Mouse (Mus musculus) retina, postnatal 7 days (tissue): Measurements from ENCODE around the gene I0C0044D17Rik.

ENCODE experiments used
- DNase-seq: peaks from one replicate; pipeline ENCODE4 v3.0.0-alpha.2; 2012; ENCODE audit warnings: low read depth, low spot score

Gene I0C0044D17Rik

DNA sequence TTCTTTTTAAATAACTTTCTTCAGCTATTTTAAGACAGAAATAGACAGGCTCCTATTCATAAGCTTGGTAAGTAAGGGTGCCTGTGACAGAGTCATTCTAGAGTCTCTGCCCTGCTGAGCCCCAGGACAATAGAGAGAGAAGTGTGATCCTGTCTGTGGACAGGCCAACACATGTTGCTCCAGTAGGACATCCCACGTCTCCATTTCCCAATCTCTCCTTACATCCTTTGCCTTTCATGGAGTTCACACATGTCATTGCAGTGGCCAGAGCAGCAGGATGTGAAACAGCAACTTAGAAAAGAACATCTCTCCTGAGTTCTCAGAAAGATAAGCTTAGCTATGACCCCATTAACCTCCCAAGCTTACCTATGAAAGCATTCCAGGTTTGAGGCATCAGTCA lies 8.1 kb upstream of the I0C0044D17Rik start:
- DNase-seq = no peak

DNA sequence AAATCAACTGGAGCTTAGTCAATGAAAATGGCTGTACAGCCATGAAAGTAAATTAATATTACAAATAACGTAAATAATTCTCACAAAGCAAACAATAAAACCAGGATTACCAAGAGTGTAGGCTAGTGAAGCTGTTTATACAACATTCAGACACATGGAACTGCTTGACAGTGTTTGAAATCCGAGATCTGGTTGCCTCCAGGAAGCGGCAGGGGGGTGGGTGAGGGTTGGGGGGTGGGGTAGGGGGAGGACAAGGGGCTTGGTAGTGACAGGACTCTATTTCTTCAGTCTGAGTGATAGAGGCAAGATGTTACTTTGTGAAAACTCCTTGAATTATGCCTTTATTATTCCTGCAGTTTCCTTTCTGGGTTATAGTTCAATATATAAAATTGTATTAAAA lies 3.1 kb upstream of the I0C0044D17Rik start:
- DNase-seq = no peak

DNA sequence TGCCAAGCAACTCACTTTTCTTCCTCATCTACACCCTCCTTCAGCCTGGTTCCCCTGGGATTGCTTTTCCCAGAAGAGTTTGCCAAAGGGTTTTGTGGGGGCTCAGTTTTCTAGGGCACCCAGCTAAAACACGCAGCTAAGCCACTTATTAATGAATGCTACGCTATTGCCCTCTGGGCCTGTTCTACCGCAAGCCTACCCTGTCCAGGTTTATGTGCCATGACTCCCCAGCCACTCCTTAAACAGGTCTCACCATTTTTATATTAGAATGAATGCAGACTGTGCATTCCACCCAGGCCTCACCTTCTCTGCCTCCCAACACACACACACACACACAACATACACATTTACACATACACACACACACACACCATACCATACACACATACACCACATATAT lies 593 bp downstream of the I0C0044D17Rik start:
- DNase-seq = no peak

DNA sequence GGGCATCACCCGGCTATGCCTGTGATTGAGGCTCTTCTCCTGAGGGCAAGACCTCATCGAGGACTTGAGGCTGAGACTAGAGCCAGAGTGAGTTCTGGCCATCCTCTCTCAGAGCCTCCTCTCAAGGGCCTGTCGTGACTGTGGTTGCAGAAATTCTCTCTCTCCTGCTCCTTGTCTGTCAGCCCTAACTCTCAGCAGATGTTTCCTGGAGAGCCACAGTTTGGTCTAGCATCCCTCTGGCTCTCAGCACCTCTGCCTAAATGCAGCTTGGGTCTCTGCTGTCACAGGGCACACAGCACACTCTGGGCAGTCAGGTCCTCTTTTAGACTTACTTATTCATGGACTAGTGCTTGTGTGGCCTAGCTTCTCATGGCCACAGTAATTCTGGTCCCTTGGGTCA lies 1.2 kb downstream of the I0C0044D17Rik start:
- DNase-seq = no peak

DNA sequence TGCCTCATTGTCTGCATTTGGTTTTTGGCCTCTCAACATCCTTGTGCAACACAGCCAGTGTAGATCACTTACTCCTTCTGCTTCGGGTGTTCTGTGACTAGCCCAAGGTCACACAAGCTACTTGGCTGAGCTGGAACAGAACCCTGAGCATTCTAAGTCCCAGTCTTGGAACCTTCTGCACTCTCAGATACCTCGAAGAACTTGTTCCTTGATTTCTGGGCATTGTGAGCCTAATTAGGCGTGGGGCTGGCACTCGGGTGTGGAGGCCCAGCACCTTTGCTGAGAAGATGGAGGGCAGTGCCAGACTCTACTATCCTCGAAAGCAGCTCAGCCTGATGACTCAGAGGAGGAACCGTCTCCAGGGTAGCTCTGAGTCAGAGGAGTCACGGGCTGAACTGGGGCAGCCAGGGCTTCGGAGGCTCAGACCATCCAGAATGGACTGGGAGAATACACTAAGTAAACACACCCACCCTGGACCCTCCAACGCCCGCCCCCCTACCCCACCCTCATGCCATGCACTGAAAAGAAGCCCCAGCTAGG lies 4.4 kb downstream of the I0C0044D17Rik start:
- no peak for DNase-seq

DNA sequence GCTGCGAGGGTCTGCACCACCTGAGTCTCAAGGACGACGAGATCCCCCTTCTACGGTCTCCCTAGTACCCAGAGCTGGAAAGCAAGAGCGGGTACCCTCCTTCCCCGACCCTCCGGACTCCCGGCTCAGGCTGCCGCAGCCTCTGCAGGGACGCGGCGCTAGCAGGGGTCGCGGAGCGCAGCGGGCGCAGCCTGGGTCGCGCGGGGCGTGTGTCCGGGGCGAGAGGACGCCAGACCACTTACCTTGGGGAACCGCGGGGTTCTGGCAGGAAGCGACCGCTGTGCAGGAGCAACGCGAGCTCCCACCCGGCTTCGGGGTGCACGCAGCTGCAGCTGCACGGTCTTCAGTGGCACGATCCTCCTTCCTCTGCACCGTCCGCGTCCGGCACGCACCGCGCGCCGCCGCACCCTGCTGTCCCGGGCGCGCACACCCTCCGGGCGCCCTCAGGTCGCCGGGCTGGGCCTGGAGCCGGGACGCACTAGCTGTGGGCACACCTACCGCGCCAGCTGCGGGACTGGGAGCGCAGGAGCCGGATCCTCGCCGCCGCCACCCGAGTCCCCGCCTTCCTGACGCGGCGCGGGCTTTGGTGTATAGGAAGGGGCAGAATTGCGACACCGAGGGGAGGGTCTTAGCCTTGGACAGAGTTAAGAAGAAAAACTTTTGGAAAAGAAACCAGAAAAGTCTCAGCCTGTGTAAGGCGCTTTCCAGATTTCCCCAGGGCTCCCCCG lies 6.3 kb downstream of the I0C0044D17Rik start, which contains the start of gene Kank4:
Kank4 (minus strand) TSS at position 354 of the 728 bp plus-strand sequence.
- no peak for DNase-seq

DNA sequence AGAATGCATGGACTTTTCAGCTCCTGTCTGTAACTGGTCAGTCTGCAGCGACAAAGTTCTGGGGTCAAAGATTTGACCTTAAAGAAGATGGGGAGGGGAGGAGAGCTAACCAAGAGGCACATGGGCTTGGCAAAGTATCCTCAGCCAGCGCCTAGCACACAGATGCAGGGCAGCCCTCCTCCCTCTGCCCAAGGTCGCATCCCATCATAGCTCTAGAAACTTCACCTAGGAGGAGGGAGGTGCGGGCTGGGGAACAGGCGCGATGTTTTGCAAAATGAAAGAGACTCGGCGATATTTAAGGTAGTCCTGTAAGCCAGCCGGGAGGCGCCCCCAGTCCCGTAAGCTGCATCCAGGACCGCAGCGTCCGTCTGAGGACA lies 6.8 kb downstream of the I0C0044D17Rik start:
- DNase-seq = no peak

DNA sequence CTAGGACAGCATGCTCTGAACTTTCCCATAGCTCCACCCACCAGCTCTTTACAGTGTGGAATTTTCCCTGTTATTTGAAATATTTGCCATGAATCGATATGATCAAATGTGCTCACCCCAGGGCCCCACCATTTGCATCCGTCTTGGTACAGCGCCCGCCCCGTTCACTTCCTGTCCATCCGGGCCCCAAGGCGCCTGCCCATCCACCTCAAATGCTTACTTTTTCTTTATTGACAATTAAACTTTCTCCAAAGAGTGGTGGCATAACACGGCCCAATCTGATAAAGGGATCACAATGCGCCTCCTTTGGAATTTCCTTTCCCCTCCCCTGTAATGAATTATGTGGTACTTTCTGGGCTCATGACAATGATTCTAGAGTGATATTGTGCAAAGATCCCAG lies 17.3 kb downstream of the I0C0044D17Rik start:
- DNase-seq = no peak

DNA sequence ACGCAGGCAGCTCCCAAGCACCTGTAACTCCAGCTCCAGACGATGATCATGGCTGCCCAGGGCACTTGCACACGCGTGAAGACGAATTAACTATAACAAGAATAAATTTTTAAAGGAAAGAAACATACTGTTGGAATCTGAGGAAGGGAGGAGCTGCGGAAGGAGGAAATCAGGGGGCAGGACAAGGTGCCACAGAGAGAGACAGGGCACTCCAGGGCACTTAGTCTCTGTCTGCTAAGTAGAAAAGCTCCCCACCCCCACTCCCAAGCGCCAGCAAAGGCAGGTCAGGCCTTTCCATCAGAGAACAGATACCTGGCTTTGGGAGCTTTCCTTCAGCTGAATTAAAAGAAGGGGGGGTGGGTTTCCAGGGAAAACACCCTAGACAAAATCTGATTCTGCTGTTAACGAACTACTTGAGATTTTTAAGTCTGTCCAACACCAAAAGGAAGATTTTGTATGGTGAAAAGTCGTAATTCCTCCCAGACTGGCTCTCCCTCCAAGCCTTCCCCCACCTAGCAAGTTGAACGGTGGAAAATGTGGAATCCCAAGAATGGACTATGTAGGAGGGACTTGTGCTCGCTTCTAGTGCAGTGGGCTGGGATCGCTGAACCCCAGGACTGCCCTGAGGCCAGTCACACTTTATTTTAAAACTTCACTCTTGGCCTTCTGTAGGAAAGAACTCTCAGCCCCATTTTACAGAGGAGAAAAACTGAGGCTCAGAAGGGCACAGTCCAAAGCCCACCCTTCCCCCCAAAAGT lies 18.2 kb downstream of the I0C0044D17Rik start:
- DNase-seq = no peak

DNA sequence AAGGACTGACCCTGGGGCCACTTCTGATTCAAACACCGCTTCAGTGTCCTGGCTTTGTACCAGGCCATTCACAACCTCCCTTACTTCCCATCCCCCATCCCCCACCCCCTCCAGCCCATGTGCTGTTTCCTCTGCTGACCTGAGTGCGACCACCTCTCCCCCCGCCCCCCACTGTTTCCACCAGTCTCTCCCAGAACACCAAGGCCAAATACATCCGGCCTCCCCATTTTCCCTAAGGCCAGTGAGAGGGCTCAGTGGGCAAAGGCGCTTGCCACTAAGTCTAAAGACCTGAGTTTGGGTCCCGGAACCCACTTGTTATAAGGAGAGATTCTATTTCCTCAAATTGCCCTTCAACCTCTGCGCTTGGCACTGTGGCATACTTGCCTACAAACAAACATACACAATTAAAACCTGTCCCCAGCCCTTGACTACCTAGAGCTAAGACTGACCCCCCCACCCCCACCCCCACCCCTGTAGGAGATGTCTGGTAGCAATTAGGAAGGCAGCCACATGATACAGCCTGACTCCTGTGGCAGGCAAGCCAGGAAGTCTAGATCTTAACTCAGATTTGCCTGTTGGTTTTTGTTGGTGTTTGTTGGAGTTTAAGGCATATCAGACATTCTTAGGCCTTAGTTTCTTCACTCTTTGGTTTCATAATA lies 19.0 kb downstream of the I0C0044D17Rik start:
- DNase-seq = no peak

DNA sequence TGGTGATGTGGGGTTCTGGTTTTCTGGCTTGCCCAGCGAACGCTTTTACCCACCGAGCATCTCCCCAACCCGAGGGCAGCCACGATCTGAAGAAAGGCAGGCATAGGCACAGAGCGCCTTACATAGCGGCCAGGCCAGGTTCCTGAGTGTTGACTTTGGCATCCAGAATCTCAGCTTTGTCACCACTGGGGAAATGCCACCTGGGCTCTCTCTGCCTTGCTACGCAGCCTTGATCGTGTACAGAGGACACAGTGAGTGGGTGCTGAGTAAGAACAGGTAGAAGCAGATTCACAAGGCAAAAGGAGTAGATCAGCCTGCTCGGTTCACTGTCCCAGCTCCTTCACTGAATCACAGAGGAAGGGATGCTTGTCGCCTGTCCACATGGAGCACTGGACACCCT lies 21.9 kb downstream of the I0C0044D17Rik start:
- DNase-seq = no peak

DNA sequence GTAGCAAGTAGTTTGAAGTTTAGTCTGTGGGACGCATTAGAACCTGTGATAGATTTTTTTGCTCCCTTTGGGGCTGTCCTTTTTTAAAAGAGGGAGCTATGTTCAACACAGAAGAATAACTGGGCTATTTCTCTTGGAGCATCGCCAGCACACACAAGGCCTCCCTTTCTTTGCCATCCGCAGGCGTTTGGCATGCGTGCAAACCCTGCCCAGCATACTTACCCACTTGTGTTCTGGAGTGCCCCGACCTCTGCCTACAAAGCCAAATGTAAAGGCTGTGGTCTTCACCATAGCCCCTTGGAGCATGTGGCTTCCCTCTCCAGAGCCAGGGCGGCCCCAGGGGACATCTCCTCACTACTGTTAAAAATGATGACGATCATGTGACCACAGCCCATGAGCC lies 22.8 kb downstream of the I0C0044D17Rik start:
- no peak for DNase-seq

DNA sequence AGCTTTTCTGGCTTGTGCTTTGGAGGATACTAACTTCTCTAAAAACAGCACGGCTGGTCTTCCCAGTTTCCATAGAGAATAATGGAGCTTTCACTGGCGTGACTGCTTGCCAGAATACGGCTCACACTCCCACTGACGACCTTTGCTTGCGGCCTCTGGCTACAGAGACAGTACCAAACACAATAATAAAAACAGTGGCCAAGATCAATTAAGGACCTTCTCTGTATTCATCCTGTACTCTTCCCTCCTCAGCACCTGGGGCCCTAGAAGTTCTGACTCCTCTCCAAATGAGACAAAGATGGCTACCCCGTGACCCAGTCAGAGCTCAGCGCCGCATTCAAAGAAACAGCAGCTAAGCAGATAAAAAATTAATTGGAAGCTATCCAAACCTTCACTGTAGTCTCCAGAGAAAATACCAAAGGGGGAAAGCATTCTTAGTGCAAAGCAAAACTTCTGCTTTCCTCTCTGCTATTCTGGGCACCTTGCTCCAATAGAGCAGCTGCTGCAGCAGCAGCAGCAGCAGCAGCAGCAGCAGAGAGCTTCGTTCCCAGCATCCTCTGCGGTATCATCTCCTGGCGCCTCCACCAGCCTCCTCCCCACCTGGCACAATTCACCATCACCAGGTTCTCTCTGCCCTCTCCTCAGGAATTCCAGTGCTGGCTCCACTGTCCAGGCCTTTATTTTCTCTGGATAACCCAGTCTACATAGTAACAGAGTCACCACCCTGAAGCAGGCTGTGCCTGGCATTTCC lies 26.9 kb downstream of the I0C0044D17Rik start:
- no peak for DNase-seq

DNA sequence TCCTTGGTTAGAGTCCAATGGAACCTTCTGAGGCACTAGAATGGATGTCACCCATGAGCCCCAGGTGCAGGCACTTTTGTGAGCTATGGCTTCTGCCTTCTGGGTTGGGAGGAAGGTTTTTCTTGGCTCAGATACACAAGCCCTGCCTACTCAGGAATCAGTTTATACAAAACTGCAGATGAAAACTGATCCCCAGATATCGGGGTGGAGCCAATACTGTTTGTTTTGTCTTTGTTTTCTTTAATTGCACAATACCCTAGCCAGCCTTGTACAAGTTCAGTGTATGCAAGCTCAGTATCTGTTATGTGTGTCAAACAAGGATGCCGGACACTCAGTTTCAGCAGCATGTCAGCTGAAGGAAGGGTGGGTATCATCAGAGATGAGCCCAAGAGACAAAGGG lies 28.4 kb downstream of the I0C0044D17Rik start:
- DNase-seq = no peak

DNA sequence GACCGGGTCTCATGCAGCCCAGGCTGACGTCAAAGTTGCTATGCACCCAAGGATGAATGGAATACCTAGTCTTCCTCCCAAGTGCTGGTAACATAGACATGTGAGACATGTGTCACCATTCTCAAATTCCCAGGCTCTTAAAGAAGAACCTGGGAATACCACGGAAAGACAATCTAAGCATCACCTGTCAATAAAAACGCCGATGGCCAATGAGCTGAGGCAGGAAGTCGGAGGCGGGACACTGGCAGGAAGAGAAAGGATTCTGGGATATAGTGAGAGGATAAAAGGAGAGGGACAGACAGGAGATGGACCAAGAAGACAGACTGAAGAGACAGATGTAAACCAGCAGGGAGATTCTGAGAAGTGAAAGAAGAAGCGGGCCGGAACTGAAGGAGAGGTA lies 30.2 kb downstream of the I0C0044D17Rik start:
- DNase-seq = no peak

DNA sequence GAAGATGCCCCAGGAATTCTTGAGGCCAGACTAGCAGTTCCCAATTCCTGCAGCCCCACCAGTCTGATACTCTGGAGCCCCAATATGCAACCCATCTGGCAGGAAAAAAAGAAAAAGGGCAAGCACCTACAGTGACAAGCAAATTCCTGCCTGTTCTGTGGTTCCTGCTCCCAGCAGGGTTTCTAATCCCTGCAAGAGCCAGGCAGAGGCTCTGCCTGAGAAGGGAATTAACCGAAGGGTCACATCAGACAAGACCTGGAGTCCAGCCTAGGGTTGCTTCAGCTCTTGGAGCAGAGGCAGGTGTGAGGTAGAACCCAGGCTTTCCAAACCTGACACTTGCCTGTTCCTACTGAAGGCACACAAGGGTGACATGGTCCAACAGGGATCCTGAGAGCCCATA lies 32.9 kb downstream of the I0C0044D17Rik start:
- no peak for DNase-seq

DNA sequence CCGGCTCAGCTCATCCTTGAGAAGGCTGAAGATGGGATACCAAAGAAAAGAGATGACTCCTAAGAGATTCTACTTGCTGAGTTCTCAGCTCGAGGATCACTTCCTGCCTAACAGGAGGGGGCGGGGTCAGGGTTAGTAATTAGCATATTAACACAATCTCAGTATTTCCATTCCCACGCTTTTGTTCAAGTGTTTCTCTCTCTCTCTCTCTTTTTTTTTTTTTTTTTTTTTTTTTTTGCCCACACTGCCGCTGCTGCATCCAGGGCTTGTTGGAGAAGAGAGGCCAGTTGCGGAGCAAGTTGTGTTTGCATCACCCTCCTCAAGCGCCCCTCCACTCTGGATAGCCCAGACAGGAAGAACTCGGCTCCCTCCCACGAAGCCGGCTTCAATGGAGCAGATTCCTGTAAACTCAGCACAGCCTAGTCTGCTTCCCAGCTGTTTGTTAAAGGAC lies 33.8 kb downstream of the I0C0044D17Rik start:
- DNase-seq = no peak

DNA sequence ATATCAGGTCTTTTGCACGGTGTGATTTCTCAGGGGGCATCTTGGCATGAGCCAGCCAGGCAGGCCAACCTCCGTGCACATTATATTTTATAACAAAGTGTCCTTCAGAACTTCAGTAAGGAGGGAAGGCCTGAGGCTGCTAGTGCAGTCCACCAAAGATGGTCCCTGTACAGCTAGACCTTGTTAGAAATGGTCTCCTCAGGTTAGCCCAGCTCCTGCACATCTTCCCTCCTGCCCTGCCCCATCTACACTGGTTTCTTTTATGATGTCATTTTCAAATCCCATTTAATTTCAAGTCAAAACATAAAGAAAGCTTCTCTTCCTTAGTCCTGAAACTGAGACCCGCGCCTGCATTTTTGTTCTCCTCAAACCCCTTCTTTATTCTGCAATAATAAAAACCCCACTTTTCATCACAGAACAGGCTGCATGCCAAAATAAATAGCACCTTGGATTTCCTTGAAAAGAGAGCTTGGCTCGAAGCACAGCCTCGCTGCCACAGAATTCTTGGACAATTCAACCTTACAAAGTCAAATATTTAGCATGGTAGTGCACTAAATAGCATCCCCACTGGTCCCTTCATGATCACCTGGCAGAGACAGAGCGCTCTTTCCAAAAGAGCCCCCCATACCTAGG lies 34.4 kb downstream of the I0C0044D17Rik start:
- DNase-seq = no peak

DNA sequence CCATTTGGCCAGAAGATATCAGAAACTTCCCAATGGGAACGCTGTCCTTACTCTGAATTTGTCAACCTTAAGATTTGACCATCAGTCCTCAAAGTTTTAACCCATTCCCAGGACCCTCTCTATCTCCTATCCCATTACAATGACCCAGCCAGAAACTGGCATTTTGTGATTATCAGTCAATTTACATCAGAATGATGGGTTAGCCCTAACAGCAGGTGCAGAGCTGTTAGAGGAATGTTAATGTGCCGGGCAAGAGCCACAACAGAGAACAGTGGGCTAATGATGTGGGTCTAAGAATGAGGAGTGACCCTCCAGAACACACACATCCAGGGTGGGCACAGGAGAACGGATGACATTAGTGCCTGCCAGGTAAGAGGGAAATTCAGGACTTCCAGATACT lies 37.4 kb downstream of the I0C0044D17Rik start:
- no peak for DNase-seq

DNA sequence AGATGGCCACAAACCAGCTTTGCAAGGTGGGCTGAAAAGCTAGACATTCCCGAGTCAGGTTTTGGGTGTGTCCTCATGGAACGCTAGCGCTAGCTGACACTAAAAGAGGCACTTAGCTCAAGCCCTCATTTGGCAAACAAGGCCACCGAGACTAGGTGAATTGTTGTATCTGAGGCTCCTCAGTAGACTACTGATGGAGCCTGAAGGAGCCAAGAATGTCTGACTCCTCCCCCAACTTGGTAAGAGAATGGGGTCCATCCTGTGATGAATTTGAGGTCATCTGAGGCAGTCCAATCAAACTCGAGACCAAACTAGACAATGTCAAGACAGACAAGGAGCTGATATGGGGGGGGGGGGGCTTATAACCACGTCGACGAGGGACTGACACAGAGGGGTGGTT lies 37.8 kb downstream of the I0C0044D17Rik start:
- DNase-seq = no peak

DNA sequence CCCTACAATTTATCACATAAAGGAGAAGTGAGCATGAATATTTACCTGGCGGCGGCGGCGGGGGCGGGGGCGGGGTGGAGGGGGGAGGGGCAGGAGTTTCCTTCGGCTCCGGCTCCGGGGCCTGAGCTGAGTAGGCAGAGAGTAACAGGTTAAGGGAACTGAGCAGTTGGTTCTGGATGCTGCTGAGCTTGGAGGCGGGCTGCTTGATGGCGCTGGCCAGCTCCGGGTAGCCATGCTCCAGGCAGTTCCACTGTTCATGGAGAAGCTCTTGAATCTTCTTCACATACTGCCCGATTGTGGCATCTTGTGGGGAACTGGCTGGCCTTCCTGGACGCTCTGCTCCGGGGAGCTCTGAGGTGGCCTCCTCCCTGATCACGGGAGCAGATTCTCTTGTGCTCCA lies 45.4 kb downstream of the I0C0044D17Rik start:
- DNase-seq = no peak
